Mouse (Mus musculus) limb, embryonic 10.5 days (tissue): Measurements from ENCODE around the gene Olfr523. TPM values are rescaled to one million over a fixed set of nuclear protein-coding genes. Genes with fewer than 3 reads are reported as not detected.

Experiments
- DNase-seq: peaks from one replicate; pipeline ENCODE4 v3.0.0-alpha.2; 2017; ENCODE audit warnings: low spot score
- H3K27ac ChIP-seq: fragments of 300-500 bp; sonication (generic); 2 replicates; pipeline ENCODE4 v1.5.1; 2016; ENCODE audit warnings: mild to moderate bottlenecking
- H3K27me3 ChIP-seq: fragments of 300-500 bp; sonication (generic); 2 replicates; pipeline ENCODE4 v1.6.1; 2016; ENCODE audit warnings: low read depth, mild to moderate bottlenecking; ENCODE audit not compliant: poor library complexity, severe bottlenecking
- H3K36me3 ChIP-seq: fragments of 300-500 bp; sonication (generic); 2 replicates; pipeline ENCODE4 v1.6.1; 2016; ENCODE audit warnings: mild to moderate bottlenecking, moderate library complexity
- H3K4me1 ChIP-seq: fragments of 300-500 bp; sonication (generic); 2 replicates; pipeline ENCODE4 v1.6.1; 2016
- H3K4me3 ChIP-seq: fragments of 300-500 bp; sonication (generic); 2 replicates; pipeline ENCODE4 v1.5.1; 2016; ENCODE audit warnings: mild to moderate bottlenecking, moderate library complexity
- H3K9me3 ChIP-seq: fragments of 300-500 bp; sonication (generic); replicated peaks from 2 replicates; pipeline ENCODE4 v1.6.1; 2016; ENCODE audit warnings: mild to moderate bottlenecking
- WGBS: fragments of 180-500 bp; shearing (Covaris S2); methylation state at CpG from one replicate; pipeline ENCODE4 v1.1.7; 2016; 5-methylcytosine and 5-hydroxymethylcytosine counted together
- polyA plus RNA-seq: library from polyadenylated mRNA; unstranded; fragments of >200 nt; fragmentation: Nextera tagmentation; extraction: Ambion mirVana; gene quantifications from 2 replicates; pipeline ENCODE4 v1.2.1, GENCODE M21; 2016

Olfr523 gene
- polyA plus RNA-seq, 1 experiment from 2014 or later: not detected

DNA sequence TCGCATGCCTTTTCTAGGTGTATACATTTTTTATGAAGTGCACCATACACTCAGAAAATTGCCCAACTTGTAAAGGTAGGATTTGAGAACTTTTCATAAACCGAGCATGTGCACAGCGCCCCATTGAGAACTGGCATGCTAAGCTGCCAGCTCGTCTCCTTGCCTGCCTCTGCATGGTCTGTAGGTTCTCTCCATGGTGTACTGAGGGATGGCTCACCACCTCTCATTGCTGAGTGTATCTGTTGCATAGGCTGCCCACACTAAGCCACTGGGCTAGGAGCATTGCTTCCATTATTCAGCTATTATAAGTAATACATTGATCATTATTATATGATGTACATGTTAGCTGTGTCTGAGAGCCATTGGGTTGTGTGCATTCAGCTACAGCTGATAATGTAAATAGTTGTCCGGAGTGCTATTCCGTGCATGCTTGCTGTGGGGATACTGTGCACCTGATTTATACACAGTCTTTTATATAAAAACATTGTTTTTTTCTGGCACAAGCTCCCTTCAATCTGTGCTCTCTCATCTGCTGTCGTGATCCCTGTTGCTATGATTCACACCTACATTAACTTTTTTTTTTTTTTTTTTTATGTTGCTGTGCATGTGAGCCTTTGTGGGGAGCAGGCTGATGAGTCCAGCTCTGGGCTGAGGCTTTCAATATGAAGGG, 14.8 kb downstream of the Olfr523 start:
- Histone ChIP-seq H3K27me3 (no peaks in the 10 kb centered on the region), H3K36me3 (no peaks in the 10 kb centered on the region), H3K4me1 (no peaks in the 10 kb centered on the region), H3K27ac (no peak overlapping the region), H3K4me3 (no peak overlapping the region), H3K9me3 (no peaks in the 10 kb centered on the region)
- no peak for DNase-seq
- WGBS: 87% methylated on average over 7 of the region's 7 CpGs

DNA sequence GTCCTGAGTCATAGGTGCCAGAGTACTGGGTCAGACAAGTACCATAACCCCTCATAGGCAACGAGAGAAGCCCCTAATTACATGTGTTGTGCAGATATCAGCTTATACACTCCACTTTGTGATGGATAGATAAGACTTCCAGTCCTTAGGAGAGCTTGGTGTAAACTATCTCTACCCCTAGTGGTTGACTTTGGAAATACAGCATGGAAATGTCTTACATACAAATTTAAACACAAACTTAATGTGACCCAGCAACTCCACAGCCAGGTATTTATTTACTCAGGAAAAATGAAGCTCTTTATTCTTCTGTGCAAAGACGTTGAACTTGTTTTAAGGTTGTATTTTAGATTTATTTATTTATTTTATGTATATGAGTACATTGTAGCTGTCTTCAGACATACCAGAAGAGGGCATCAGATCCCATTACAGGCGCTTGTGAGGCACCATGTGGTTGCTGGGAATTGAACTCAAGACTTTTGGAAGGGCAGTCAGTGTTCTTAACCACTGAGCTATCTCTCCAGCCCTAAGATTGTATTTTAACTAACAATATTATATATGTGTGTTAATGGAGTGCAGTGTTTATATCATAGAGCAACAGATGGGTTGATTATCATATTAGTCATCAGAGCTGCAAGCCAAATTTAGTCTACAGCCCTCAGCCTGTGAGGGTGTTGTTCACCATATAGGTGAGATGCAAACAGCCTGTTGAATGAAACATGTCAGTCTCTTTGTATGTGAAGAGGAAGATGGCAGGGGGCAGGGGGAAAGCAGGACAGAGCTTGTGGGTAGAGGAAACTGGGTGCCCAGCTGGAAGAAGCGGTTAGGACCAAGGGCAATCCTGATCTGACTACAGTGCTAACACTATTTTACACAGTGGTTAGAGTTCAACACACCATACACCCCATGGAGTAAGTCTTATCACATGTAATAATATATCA, 15.6 kb downstream of the Olfr523 start:
- Histone ChIP-seq H3K4me3 (no peak overlapping the region), H3K4me1 (no peaks in the 10 kb centered on the region), H3K36me3 (no peaks in the 10 kb centered on the region), H3K9me3 (no peaks in the 10 kb centered on the region), H3K27ac (no peak overlapping the region), H3K27me3 (no peaks in the 10 kb centered on the region)
- no peak for DNase-seq
- 63% methylated on average over 4 of the region's 4 CpGs for WGBS

DNA sequence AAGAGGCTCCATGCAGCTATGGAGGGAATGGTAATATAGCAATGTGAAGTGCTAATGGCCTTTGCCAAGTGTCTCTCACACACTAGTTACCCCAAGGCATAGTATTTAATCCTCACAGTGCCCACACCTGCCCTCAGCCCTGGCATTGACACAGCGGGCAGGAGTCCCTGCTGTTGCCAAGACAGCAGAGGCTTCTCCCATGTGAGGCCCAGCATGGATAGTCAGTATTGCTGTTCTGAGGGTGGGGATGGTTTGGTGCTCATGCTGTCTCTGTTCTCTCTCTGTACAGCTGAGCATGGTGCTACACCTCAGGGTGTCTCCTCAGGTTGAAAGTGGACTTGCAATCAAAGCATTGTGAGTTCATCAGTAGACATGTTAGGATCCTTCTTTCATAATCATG, 17.4 kb downstream of the Olfr523 start:
- Histone ChIP-seq H3K4me3 (no peak overlapping the region), H3K27me3 (no peaks in the 10 kb centered on the region), H3K36me3 (no peaks in the 10 kb centered on the region), H3K27ac (no peak overlapping the region), H3K9me3 (no peaks in the 10 kb centered on the region), H3K4me1 (no peaks in the 10 kb centered on the region)
- WGBS: 89% methylated on average over 1 of the region's 1 CpGs
- DNase-seq: no peak

DNA sequence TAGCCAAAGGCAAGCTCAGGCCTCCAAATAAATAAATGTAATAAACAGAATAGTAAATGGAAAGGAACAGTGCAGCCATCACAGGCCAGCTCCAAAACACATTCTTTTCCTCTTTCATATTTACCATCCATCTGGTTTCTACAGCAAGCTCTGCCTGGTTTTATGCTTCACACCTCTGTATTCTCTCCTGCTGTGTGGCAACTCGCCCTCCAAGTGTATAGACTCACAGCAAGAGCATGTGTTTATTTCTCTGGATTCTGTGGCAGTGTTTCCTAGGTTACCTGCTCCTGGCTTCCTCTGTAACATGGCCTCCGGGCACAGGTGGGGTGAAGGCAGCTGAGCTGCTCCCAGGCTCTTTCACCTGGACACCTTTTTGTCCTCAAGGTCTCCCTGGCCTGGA, 19.4 kb downstream of the Olfr523 start:
- no peak for DNase-seq
- Histone ChIP-seq H3K4me1 (no peaks in the 10 kb centered on the region), H3K27me3 (no peaks in the 10 kb centered on the region), H3K36me3 (no peaks in the 10 kb centered on the region), H3K4me3 (no peak overlapping the region), H3K27ac (no peak overlapping the region), H3K9me3 (no peaks in the 10 kb centered on the region)
- WGBS: 59% methylated on average over 2 of the region's 2 CpGs

DNA sequence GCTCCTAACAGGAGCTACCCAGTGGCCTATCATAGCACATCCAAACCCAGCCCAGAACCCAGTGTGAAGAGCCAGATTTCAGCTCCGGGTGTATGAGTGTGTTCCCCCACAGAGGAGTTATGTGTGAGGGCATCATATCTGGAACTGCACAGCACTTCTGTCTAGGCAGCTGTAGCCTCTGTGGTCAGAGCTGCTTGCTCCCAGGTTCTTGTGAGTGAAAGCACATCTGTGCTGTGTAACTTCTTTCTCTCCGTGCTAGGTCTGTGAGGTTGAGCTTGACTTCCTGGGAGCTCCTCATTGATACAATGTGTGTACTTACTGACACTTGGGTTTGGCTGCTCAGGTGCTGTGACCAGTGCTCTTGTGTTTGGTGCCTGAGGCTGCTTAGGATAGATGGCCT, 19.8 kb downstream of the Olfr523 start:
- no peak overlapping the region for H3K4me3 ChIP-seq
- no peak overlapping the region for H3K27ac ChIP-seq
- 79% methylated on average over 2 of the region's 2 CpGs for WGBS
- no peaks in the 10 kb centered on the region for H3K27me3 ChIP-seq
- no peaks in the 10 kb centered on the region for H3K9me3 ChIP-seq
- no peaks in the 10 kb centered on the region for H3K4me1 ChIP-seq
- no peaks in the 10 kb centered on the region for H3K36me3 ChIP-seq
- no peak for DNase-seq

DNA sequence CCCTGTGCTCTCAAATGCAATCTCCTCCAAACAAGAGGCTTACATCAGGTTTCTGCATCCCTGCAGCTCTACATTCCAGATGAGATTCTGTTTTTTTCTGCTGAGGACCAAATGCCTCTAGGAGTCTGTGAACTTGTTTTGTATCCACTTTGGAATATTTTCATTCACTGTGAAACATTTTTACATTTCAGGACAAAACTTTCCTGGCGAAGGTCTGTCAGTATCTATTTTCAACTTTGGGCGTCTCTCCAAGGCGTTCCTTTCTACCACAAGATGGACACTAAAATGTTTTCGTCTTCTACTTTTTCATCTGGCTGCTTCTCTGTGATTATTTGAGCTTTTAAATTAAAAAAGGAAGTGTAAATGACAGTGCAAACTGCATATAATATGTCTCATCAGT, 21.0 kb downstream of the Olfr523 start:
- H3K36me3 ChIP-seq: no peaks in the 10 kb centered on the region
- no peaks in the 10 kb centered on the region for H3K27me3 ChIP-seq
- no peaks in the 10 kb centered on the region for H3K4me1 ChIP-seq
- H3K9me3 ChIP-seq: no peaks in the 10 kb centered on the region
- no peak for DNase-seq
- no peak overlapping the region for H3K27ac ChIP-seq
- no peak overlapping the region for H3K4me3 ChIP-seq
- 89% methylated on average over 4 of the region's 4 CpGs for WGBS

DNA sequence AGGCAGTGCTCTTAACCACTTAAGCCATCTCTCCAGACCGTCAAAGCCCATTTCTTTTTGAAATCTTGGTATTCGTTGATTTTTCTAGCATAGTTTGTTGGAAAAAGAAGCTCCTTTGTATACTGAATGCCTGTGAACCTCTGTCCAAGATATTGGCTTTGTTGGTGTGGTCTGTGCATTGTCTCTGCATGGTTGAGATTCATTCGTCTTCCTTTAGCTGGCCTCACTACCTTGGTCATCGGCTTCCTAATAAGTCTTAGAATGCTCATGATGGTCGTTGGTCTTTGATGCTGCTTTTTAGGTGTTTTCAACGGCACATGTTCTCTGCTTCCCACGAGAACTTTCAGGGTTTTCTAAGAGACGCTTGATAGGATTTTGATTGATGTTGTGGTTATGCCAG, 23.0 kb downstream of the Olfr523 start:
- H3K36me3 ChIP-seq: no peaks in the 10 kb centered on the region
- no peak overlapping the region for H3K27ac ChIP-seq
- H3K4me3 ChIP-seq: no peak overlapping the region
- H3K9me3 ChIP-seq: no peaks in the 10 kb centered on the region
- H3K27me3 ChIP-seq: no peaks in the 10 kb centered on the region
- H3K4me1 ChIP-seq: no peaks in the 10 kb centered on the region
- DNase-seq: no peak
- WGBS: 89% methylated on average over 8 of the region's 8 CpGs

DNA sequence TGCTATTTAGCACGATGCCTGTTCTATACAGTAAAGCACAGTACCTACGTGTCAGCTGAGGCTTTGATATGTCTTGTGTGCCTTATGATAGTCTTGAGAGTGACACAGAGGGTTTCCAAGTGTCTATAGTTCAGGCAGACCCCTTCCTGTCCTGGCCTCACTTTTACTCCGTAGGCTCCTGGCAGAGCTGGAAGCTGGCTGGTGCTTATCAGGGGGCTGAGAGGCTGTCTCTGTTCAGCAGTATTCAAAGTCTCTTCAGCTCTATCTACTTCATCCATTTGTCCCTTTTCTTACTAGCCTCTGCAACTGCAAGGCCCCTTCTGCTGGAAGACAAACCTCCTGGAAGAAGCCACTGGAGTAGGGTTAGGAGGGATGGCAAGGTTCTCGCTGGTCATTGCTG, 28.1 kb downstream of the Olfr523 start:
- DNase-seq: no peak
- Histone ChIP-seq H3K4me1 (no peaks in the 10 kb centered on the region), H3K27ac (no peak overlapping the region)

DNA sequence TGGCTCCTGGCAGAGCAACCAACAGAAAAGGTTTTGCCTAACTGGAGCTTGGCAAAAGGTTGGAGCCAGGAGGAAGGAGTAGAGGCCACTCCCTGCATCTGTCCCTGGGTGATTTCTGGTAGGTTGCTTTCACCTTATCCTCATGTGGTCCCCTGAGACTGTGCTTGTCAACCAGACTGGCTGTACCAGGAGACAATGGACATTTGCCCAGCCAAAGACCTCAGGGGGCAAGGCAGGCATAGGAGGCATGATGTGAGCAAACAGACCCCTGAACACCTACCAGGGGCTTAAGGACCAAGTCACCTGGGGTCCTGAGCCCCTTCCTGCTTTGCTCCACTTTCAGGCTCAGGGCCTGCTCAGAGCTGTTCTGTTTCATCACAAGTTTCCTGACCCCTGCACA, 32.8 kb downstream of the Olfr523 start, which contains the start of gene Olfr524:
TSS of gene Olfr524 (minus strand) at position 101 of the 400 bp plus-strand sequence.
- no peak within 1 kb of the TSS for H3K27ac ChIP-seq
- H3K36me3 ChIP-seq: no peaks in the 10 kb centered on the region
- H3K4me3 ChIP-seq: no peak within 1 kb of the TSS
- no peaks in the 10 kb centered on the region for H3K27me3 ChIP-seq
- no peak for DNase-seq
- H3K9me3 ChIP-seq: no peaks in the 10 kb centered on the region
- H3K4me1 ChIP-seq: no peaks in the 10 kb centered on the region

More for the DNA sequence above, 28.1 kb downstream of the Olfr523 start:
- H3K4me3 ChIP-seq: no peak overlapping the region
- 93% methylated on average over 4 of the region's 4 CpGs for WGBS
- no peaks in the 10 kb centered on the region for H3K9me3 ChIP-seq
- H3K27me3 ChIP-seq: no peaks in the 10 kb centered on the region
- H3K36me3 ChIP-seq: no peaks in the 10 kb centered on the region

DNA sequence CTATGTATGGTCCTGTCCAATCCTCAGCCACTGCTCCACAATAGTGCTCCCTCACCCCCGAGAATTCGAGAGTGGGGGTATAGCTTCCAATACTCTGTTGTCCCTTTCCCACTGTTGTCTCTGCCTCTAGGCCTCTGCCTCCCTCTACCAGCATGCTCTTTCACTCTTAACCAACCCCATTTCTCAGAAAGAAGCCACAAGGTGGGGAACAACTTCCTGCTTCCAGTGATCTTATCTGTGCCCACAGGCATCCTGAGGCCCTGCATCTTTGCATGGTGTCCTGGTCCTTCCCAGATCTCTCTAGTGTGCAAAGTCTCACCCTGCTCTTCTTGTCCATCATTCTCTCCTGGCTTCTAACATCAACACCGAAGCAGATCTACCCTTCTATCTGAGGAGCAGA, 33.9 kb downstream of the Olfr523 start:
- 82% methylated on average over 3 of the region's 3 CpGs for WGBS

DNA sequence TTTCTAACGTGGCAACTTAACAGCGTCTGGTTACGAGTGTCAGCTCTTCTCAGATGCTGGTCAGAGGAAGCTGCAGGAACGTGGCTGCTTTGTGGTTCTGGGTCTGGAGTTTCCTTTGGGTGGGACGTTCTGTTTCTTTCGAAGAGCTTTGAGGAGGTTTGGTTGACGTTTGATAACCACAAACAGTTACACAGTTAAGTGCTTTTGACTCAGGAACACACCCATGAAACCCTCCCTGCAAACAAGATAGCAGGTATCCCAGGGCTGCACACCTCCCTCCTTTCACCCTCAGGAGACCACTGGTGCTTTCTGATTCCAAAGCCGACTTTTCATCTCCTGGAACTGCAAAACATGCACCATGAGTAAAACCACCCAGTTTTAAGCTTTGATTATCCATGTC, 35.1 kb downstream of the Olfr523 start:
- Histone ChIP-seq H3K27me3 (no peaks in the 10 kb centered on the region), H3K9me3 (no peaks in the 10 kb centered on the region), H3K4me3 (no peak overlapping the region), H3K4me1 (no peaks in the 10 kb centered on the region), H3K27ac (no peak overlapping the region), H3K36me3 (no peaks in the 10 kb centered on the region)
- DNase-seq: no peak
- 80% methylated on average over 8 of the region's 8 CpGs for WGBS

More for the DNA sequence above, 33.9 kb downstream of the Olfr523 start:
- no peaks in the 10 kb centered on the region for H3K4me1 ChIP-seq
- H3K9me3 ChIP-seq: no peaks in the 10 kb centered on the region
- no peak for DNase-seq
- H3K4me3 ChIP-seq: no peak overlapping the region
- H3K27ac ChIP-seq: no peak overlapping the region
- no peaks in the 10 kb centered on the region for H3K36me3 ChIP-seq
- no peaks in the 10 kb centered on the region for H3K27me3 ChIP-seq

DNA sequence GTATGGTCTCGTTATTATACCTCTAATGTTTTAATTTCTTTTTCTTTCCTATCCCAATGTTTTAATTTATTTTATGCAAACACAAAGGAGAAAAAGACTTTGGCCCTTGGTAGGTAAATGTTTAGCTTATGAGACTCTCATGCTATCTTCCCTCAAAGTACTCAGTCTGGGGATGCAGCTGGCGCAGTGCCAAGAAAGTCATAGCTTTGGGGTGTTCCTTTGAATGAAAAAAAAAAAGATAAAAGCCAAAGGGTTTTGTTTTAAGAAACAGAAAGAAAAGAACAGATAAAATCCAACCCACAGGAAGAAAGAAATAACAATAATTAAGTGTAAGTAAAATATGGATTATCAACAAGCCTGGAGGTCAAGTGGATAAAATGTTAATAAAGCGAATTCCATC, 35.7 kb downstream of the Olfr523 start:
- Histone ChIP-seq H3K27me3 (no peaks in the 10 kb centered on the region), H3K36me3 (no peaks in the 10 kb centered on the region), H3K4me3 (no peak overlapping the region), H3K27ac (no peak overlapping the region), H3K9me3 (no peaks in the 10 kb centered on the region), H3K4me1 (no peaks in the 10 kb centered on the region)
- DNase-seq: no peak
- WGBS: 87% methylated on average over 3 of the region's 3 CpGs

DNA sequence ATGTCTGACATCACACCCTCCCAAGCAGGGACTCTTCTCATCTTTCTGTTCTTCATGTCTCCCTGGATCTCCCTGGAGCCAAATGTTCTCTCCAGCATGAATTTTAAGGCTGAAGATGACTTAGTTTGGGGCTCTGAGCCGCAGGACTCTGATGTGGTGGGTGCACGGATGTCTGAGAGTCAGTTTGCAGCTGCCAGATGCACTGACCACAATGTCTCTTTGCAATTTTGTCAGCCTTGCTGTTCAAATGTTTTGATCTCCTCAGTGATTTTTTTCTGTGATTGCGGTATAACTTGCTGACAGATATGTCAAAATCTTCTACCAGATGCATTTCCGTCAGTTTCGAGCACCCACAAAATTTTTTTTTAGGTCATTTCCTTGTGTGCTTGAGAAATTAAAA, 40.8 kb downstream of the Olfr523 start:
- Histone ChIP-seq H3K27ac (no peak overlapping the region), H3K4me3 (no peak overlapping the region), H3K9me3 (no peaks in the 10 kb centered on the region), H3K4me1 (no peaks in the 10 kb centered on the region), H3K27me3 (no peaks in the 10 kb centered on the region), H3K36me3 (no peaks in the 10 kb centered on the region)
- no peak for DNase-seq
- 87% methylated on average over 5 of the region's 5 CpGs for WGBS
